Mouse (Mus musculus): ENCODE data around the gene Cer1. TPM values are rescaled to one million over a fixed set of nuclear protein-coding genes. Genes with fewer than 3 reads are reported as not detected.
A peak's percentile ranks its signal among the peaks of the same experiment; 100 is the strongest.

Gene Cer1
- total RNA-seq, 2 experiments from 2014 or later: not detected

DNA sequence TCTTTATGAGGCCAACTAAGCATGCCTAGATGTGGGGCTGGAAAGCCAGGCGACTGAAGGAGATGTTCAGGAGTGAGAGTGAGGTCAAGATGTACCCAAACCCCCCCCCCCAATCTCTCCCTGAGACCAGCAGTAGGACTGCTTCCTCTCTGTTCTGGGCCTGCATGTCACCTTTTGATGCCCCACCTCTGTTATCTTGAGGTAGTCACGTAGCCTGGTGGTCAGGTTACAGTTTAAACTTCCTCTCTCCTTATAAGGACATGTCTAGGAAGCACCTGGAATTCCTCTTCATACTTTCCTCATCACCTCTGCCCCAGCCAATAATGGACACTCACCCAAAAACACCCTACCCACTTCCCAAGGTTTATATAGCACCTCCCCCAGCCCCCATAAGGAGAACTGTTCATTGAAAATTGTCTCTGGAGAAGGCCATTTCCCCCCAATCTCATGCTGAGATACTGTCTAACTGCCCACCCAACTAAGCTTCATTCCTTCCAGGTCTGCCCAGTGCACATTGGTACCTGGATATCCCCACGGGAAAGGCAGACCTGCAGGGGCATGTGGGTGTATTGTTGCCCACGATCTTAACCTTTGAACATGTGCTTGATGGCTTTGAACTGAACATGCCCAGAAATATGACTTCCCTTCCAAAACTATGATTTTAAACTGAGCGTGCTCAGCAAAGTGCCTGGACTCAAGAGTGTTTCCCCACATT lies 17.1 kb downstream of the Cer1 start:
- no peak overlapping the region for H3K4me3 ChIP-seq
- H3K27ac ChIP-seq: no peak overlapping the region
- no peak for TF ChIP-seq CTCF (conservative IDR thresholded peaks at IDR 0.05)
- no peak for DNase-seq (ENCODE audit: low spot score in 2 of 2)

GRCm38 (mm10) chr4:82867111-82867510 lies 17.8 kb downstream of the Cer1 start:
- H3K27ac ChIP-seq: no peak overlapping the region
- no peak overlapping the region for H3K4me3 ChIP-seq
- DNase-seq (ENCODE audit: low spot score in 2 of 2): no peak
- TF ChIP-seq CTCF (conservative IDR thresholded peaks at IDR 0.05): no peak

DNA sequence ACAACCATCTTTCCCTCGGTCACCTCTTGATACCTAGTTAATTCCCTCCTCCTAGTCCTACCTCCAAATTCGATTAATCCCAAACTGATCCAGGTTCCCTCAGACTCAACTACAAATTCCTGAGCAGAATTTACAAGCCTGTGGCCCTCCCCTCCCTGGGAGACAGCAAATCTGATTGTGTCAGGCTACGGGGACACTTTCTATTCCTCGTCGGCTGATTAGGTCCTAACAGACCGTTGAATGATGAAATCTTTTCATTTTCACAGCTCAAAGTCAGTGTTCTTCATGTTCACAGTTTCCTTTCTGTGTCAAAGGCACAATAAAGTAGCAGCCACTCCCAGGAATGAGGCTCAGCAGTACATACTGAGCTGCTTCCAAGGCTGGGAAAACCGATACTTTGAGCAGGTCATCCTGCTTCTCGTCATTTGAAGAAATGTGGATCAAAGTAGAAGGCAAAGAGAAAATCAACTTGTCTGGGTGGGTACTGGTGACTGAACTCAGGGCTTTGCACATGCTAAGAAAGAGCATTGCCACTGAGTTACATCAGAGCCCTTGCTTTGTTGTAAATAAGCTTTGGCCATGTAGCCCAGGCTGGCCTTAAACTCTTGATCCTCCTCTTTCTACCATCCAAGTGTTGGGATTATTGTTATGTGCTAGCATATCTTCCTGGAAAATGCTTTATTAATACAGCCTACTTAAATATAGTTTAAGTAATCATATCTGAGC lies 19.8 kb downstream of the Cer1 start:
- Histone ChIP-seq H3K27ac (no peak overlapping the region), H3K4me3 (no peak overlapping the region)
- DNase-seq (ENCODE audit: low spot score in 2 of 2): no peak
- no peak for TF ChIP-seq CTCF (conservative IDR thresholded peaks at IDR 0.05)

DNA sequence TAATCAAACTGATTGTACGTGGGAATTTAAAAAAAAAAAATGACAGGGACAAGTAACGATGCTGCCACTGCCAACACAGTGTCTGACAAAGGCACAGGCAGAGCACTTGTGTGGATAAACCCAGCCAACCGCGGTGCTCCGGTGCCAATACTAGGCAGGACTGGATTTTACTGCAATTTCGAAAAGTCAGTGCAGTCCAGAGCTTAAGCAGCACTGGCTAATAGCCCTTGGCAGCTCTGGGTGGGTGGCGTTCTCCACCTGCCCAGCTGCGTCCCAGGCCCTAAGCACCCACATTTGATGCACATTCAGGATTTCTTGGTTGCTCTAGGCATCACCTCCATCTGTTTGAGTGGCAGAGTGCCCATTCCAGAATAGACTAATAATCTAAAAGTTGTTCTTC lies 21.6 kb downstream of the Cer1 start:
- no peak for TF ChIP-seq CTCF (conservative IDR thresholded peaks at IDR 0.05)
- H3K4me3 ChIP-seq: no peak overlapping the region
- H3K27ac ChIP-seq: no peak overlapping the region
- DNase-seq (ENCODE audit: low spot score in 2 of 2): peak in 1 of 2 experiments; percentile 32

GRCm38 (mm10) chr4:82861451-82861850 lies 23.5 kb downstream of the Cer1 start:
- DNase-seq (ENCODE audit: low spot score in 2 of 2): no peak
- TF ChIP-seq CTCF (conservative IDR thresholded peaks at IDR 0.05): no peak

DNA sequence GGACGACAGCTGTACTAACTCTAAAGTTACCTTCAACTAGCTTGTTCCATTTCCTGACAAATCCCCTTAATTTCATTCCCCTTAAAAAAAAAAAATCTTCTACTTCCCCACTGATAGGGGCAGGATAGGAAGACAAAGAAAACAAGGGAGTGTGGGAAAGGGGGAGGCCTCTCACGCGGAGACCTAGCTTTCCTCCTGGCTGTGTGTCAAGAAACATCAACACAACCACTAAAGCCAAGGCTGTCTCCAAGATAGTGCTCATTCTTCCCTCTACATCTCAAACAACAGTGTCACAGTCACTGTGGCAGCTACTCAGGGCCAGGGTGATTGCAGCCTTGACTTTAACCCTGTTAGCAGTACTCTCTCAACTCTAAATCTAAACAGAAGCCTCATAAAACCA lies 24.4 kb downstream of the Cer1 start:
- TF ChIP-seq CTCF (conservative IDR thresholded peaks at IDR 0.05): no peak
- no peak overlapping the region for H3K27ac ChIP-seq
- DNase-seq (ENCODE audit: low spot score in 2 of 2): no peak
- H3K4me3 ChIP-seq: no peak overlapping the region

More at GRCm38 (mm10) chr4:82861451-82861850, 23.5 kb downstream of the Cer1 start:
- Histone ChIP-seq H3K27ac (no peak overlapping the region), H3K4me3 (no peak overlapping the region)

- peak; percentile 63 to 78 for DNase-seq (ENCODE audit: low spot score in 2 of 2)
- peak within 1 kb of the TSS; percentile 78 for H3K4me3 ChIP-seq
- no peak for TF ChIP-seq CTCF (conservative IDR thresholded peaks at IDR 0.05)
- peak within 1 kb of the TSS; percentile 98 for H3K27ac ChIP-seq
Measured at GRCm38 (mm10) chr4:82859131-82860125, 25.5 kb downstream of the Cer1 start, which contains the start of gene Zdhhc21. Gene Zdhhc21, minus strand, starts transcription at chr4:82859958.

DNA sequence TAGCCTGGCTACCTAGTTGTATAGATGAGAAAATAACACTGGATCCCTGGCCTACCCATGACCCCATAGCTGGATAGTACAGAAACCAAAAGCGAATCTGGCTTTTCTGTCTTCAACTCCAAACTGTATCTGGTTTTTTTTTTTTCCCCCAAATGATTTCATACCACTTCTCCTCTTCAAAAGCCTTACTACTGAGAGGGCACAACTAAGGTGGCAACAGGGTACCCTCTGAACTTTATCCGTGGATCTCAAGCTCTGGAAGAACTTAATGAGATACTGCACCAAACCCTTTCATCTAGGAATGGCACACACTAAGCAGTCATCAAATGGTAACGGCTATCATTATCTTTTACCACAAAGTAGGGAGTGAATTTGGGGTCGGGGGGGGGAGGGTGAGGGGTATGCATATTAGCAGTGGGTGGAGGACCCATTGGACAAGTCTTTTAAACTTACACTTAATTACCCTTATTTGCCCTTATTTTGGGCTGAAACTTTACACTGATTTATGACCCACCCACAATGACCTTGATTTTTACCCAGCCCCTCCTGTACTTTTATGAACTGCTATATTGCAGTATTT lies 26.4 kb downstream of the Cer1 start:
- peak overlapping the region; percentile 78 for H3K4me3 ChIP-seq
- DNase-seq (ENCODE audit: low spot score in 2 of 2): no peak
- peak overlapping the region; percentile 98 for H3K27ac ChIP-seq
- TF ChIP-seq CTCF (conservative IDR thresholded peaks at IDR 0.05): no peak

GRCm38 (mm10) chr4:82856986-82857385 lies 28.0 kb downstream of the Cer1 start:
- no peak for TF ChIP-seq CTCF (conservative IDR thresholded peaks at IDR 0.05)
- H3K27ac ChIP-seq: no peak overlapping the region

GRCm38 (mm10) chr4:82853809-82854208 lies 31.1 kb downstream of the Cer1 start:
- no peak for DNase-seq (ENCODE audit: low spot score in 2 of 2)
- Histone ChIP-seq H3K27ac (no peak overlapping the region), H3K4me3 (no peak overlapping the region)
- TF ChIP-seq CTCF (conservative IDR thresholded peaks at IDR 0.05): no peak

More at GRCm38 (mm10) chr4:82856986-82857385, 28.0 kb downstream of the Cer1 start:
- no peak for DNase-seq (ENCODE audit: low spot score in 2 of 2)
- H3K4me3 ChIP-seq: no peak overlapping the region

DNA sequence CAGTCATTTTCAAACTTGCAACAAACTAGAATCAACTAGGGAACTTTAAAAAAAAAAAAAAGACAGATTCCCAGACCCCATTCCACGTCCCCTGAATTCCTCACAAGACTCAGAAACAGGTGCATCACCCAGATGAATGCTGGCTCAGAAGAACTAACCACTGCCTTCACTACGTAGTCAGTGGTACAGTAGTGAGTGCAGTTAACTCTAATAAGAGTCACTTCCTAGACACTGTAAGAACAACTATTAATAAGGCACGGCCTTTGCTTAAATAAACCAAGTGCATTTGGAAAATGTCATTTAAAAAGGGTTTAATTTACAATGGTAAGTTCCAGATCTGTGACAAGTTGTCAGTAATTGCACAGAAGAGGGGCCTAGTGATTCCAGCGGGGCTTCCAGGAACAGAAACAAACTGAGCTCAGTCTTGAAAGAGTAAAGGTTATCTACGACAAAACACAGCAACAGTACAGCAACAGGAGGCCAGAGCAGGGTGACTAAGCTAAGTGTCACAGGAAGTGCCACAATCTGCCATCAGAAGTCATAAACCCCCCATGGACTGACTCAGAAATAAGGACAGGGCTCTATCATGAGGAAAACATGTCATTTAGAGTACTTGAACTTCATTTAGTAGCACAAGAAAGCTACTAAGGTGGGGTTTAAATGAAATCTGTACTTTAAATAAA lies 36.3 kb downstream of the Cer1 start:
- no peak for TF ChIP-seq CTCF (conservative IDR thresholded peaks at IDR 0.05)
- Histone ChIP-seq H3K27ac (no peak overlapping the region), H3K4me3 (no peak overlapping the region)
- no peak for DNase-seq (ENCODE audit: low spot score in 2 of 2)
